Mouse (Mus musculus) spleen, adult 2 months (tissue): ENCODE results near the gene Eaf2. TPM values are rescaled to one million over a fixed set of nuclear protein-coding genes. Genes with fewer than 3 reads are reported as not detected.
"Not testable (repeated sequence)": the region's sequence is repeated elsewhere in the genome, so short reads cannot be mapped to it uniquely, and the experiment has no call there.

Experiments
- DNase-seq, 2 experiments: peaks; one replicate each; pipeline versions ENCODE4 v3.0.0 to v3.0.0-alpha.2; 2012 to 2021; ENCODE audit warnings: low spot score in 2 of 2, low read depth in 1 of 2
- H3K27ac ChIP-seq: fragments of 200-500 bp; 2 replicates; pipeline ENCODE4 v1.5.1; 2012; ENCODE audit warnings: low read length, inconsistent platforms; ENCODE audit not compliant: insufficient read depth
- H3K27me3 ChIP-seq: fragments of 200-500 bp; 2 replicates; pipeline ENCODE4 v1.6.1; 2012; ENCODE audit warnings: mild to moderate bottlenecking, moderate library complexity, low read length, inconsistent platforms; ENCODE audit not compliant: control insufficient read depth, insufficient read depth
- H3K36me3 ChIP-seq: fragments of 200-500 bp; 2 replicates; pipeline ENCODE4 v1.6.1; 2012; ENCODE audit warnings: mild to moderate bottlenecking, low read length, inconsistent platforms; ENCODE audit not compliant: control insufficient read depth, insufficient read depth
- H3K4me1 ChIP-seq: fragments of 200-500 bp; 2 replicates; pipeline ENCODE4 v1.6.1; 2011; ENCODE audit warnings: inconsistent platforms; ENCODE audit not compliant: control insufficient read depth, insufficient read depth, insufficient read length
- H3K4me3 ChIP-seq: fragments of 200-500 bp; 2 replicates; pipeline ENCODE4 v1.5.1; 2011; ENCODE audit warnings: mild to moderate bottlenecking, inconsistent platforms; ENCODE audit not compliant: insufficient read depth, insufficient read length; ENCODE audit errors: extremely low read depth
- CTCF ChIP-seq: fragments of 200-500 bp; IDR thresholded peaks from 2 replicates; pipeline ENCODE4 v1.5.1; 2011; ENCODE audit warnings: mild to moderate bottlenecking, inconsistent platforms; ENCODE audit not compliant: insufficient read depth, insufficient read length, insufficient replicate concordance; ENCODE audit errors: extremely low read depth
- POLR2A ChIP-seq: fragments of 200-500 bp; IDR thresholded peaks from 2 replicates; pipeline ENCODE4 v1.6.1; 2011; ENCODE audit warnings: low read depth, low read length, inconsistent platforms
- WGBS: fragments of 180-500 bp; shearing (Covaris S2); methylation state at CpG from one replicate; pipeline ENCODE4 v1.1.7; 2018; 5-methylcytosine and 5-hydroxymethylcytosine counted together
- polyA plus RNA-seq: library from polyadenylated mRNA; depleted of rRNA; stranded (reverse); fragments of >200 nt; gene quantifications from 2 replicates; pipeline ENCODE4 v1.2.3, GENCODE M21; 2012

The Eaf2 gene
- polyA plus RNA-seq, 1 experiment: 1.9 TPM

DNA sequence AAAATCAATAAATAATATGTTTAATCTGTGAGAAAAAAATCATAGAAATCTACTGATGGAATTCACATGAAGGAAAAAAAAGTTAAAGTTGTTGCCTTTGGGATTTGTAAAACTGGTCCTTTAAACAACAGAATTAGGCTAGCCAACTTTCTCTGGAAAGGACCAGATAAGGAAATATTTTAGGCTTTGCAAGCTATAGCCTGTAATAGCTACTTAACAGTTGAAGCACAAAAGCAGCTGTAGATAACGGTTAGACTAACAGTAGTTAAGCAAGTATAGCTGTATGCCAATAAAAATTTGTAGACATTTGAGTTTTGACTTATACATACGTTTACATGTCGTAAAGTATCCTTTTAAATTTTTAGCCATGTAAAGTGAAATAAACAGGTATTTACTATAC lies 11.2 kb downstream of the Eaf2 start:
- TF ChIP-seq POLR2A: no peak
- no peak for TF ChIP-seq CTCF
- Histone ChIP-seq H3K4me3 (no peak overlapping the region), H3K36me3 (peaks cover 1% of the 10 kb centered on the region; the same call in 1 of the 2 replicates), H3K4me1 (no peaks in the 10 kb centered on the region), H3K27ac (no peak overlapping the region), H3K27me3 (no peaks in the 10 kb centered on the region)
- DNase-seq: no peak
- 81% methylated on average over 3 of the region's 3 CpGs for WGBS

DNA sequence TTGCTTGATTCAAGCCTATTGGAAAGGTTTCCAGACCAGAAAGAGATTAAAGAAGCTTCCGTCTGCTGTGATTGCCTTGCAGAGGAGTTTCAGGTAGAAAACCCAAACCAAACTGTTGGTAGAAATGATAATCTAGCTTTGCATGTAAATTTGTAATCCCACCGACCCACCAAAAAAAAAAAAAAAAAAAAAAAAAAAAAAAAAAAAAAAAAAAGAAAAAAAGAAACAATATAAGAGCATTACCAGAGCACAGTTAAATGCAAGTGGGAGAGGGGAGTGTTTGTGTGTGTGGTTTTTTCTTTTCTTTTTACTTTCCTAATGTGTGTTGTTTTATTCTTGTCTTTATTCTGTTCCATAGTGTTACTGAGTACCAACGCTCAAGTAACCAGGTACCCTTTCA lies 23.6 kb downstream of the Eaf2 start:
- peaks cover 2% of the 10 kb centered on the region; the same call in 1 of the 2 replicates for H3K4me1 ChIP-seq
- peaks cover under 1% of the 10 kb centered on the region; the same call in 1 of the 2 replicates for H3K36me3 ChIP-seq
- no peak overlapping the region; the same call in 1 of the 2 replicates for H3K27ac ChIP-seq
- no peak for DNase-seq
- H3K27me3 ChIP-seq: no peaks in the 10 kb centered on the region
- 84% methylated on average over 3 of the region's 3 CpGs for WGBS
- TF ChIP-seq CTCF (no peak), POLR2A (no peak)
- no peak overlapping the region; the same call in 1 of the 2 replicates for H3K4me3 ChIP-seq

DNA sequence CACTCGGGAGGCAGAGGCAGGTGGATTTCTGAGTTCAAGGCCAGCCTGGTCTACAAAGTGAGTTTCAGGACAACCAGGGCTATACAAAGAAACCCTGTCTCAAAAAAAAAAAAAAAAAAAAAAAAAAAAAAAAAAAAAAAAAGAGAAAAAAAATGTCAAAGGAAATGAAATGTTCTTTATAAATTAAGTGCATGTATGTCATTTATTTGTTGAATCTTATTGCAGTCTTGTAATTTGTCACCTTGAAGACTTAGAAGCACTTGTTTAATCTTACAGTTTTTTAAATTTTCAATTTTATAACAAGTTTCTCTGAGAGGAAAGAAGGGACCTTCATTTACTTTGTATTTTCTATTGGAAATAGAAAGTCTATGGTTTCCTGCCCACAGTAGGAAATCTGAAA lies 27.9 kb downstream of the Eaf2 start:
- 97% methylated on average over 1 of the region's 1 CpGs for WGBS
- DNase-seq, H3K36me3 ChIP-seq, H3K27me3 ChIP-seq, H3K4me1 ChIP-seq, H3K27ac ChIP-seq, H3K4me3 ChIP-seq: not testable (repeated sequence)

DNA sequence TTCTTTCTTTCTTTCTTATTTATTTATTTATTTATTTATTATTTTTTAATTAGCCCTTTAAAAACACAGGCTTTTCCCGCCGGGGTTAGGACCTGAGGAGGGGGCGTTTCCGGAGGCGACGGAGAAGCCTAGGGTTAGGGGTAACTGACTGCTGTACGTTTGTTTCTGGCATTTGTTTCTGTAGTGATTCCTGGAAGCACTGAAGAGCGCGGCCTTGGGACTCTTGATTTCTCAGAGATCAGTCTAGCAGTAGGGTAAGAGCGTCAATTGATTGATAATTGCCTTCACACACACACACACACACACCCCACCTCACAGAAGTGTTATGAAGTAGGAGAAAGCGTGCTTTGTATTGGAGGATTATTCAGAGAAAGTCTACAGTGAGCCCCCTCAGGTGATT lies 46.0 kb downstream of the Eaf2 start:
- peak overlapping the region; percentile 88 for H3K4me3 ChIP-seq
- WGBS: 25% methylated on average over 11 of the region's 11 CpGs
- H3K27me3 ChIP-seq: no peaks in the 10 kb centered on the region
- H3K36me3 ChIP-seq: no peaks in the 10 kb centered on the region
- no peak overlapping the region for H3K27ac ChIP-seq
- peaks cover 6% of the 10 kb centered on the region; the same call in 1 of the 2 replicates for H3K4me1 ChIP-seq
- DNase-seq: no peak
- TF ChIP-seq POLR2A (no peak), CTCF (no peak)

DNA sequence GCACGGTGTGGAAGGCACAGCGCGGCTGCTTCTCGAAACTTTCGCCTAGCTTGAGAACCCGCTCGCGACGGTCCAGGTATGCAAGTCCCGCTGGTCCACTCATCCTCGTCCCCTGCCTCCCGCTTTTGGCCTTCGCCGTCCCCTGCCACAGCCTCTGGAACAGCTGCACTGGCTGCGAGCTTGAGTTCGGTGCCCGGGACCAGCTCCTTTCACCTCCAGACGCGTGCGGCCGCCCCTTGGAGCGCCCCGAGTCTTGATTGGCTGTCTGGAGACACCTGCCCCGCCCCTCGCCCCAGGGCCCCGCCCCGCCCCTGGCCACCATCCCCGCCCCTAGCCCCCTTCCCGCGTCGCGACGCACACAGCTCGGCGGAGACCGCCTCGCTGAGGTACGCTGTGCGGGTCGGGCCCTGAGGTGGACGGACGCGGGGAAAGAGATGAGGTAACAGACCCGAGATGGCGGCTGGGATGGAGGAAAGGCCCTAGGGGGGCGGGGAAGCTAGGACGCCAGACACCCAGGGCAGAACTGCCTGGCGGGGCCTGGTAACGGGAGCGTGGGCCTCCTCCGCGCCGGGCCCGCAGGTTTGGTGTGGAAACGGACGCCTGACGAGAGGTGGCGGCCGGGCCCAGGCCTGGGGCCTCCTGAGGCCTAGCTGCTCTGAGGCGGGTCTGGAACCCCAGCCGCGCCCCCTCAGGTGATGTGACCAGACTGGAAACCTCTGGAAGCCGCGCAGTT lies 46.6 kb downstream of the Eaf2 start, which contains the start of gene Iqcb1:
Iqcb1 (plus strand) TSS at position 332 of the 733 bp plus-strand sequence.
- peaks cover 6% of the 10 kb centered on the region; the same call in 1 of the 2 replicates for H3K4me1 ChIP-seq
- TF ChIP-seq POLR2A: no peak; the same call in 1 of the 2 replicates
- TF ChIP-seq CTCF: no peak
- H3K4me3 ChIP-seq: peak within 1 kb of the TSS; percentile 88
- 0 out of 2 replicates have a peak within 1 kb of the TSS, but pooled peaks have one; percentile 5 for H3K27ac ChIP-seq
- peak; percentile 60 to 80 for DNase-seq
- H3K36me3 ChIP-seq: no peaks in the 10 kb centered on the region
- WGBS: 1% methylated on average over 64 of the region's 64 CpGs
- no peaks in the 10 kb centered on the region for H3K27me3 ChIP-seq

DNA sequence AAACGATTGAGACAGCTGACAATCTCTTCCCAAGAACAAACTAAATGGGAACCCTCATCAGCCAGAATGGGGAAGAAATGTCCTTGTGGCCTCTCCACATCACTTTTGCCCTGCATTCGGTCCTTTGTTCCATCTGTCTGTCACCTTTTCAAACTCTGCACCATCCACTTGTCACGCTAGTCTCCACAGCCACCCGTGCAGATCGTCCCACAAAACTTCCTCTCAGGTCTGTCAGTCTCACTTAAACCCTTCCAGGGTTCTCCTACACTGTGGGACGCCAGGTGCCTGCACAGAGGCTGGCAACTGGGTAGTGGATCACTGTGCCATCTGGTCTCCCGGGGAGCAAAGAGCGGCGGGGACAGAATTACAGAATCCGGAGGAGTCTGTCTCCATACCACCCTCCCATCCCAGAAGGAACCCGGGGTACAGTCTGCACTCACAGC lies 47.2 kb downstream of the Eaf2 start:
- no peak overlapping the region for H3K27ac ChIP-seq
- TF ChIP-seq POLR2A: no peak
- no peak for TF ChIP-seq CTCF
- H3K36me3 ChIP-seq: no peaks in the 10 kb centered on the region
- WGBS: 8% methylated on average over 11 of the region's 11 CpGs
- peak overlapping the region; percentile 88 for H3K4me3 ChIP-seq
- no peaks in the 10 kb centered on the region for H3K27me3 ChIP-seq
- peak in 1 of 2 experiments; percentile 8 for DNase-seq
- H3K4me1 ChIP-seq: peaks cover 6% of the 10 kb centered on the region; the same call in 1 of the 2 replicates

DNA sequence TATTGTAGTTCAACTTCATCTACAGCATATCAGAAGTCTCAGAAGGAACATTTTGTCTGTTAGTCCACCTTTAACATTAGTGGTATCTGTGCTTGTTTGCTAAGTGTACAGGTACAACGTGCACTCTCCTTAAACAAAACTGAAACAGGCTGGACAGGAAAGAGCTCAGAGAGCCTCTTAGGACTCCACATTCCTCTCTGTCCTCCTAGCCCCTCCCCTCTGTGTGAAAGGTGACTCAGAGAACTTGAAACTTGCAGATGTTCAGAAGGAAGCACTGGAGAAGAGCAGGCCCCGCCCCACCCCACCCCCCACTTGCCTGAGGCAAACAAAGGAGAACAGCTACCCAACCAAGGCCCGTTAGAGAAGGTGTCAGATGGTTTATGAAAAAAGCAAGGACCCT lies 53.3 kb downstream of the Eaf2 start:
- TF ChIP-seq CTCF: no peak
- TF ChIP-seq POLR2A: no peak
- DNase-seq: peak; percentile 34 to 48
- H3K27ac ChIP-seq: no peak overlapping the region
- H3K27me3 ChIP-seq: no peaks in the 10 kb centered on the region
- no peak overlapping the region for H3K4me3 ChIP-seq
- H3K36me3 ChIP-seq: no peaks in the 10 kb centered on the region
- 2% methylated on average over 3 of the region's 3 CpGs for WGBS
- peaks cover 3% of the 10 kb centered on the region; the same call in 1 of the 2 replicates for H3K4me1 ChIP-seq
